In the genomic region with DNA sequence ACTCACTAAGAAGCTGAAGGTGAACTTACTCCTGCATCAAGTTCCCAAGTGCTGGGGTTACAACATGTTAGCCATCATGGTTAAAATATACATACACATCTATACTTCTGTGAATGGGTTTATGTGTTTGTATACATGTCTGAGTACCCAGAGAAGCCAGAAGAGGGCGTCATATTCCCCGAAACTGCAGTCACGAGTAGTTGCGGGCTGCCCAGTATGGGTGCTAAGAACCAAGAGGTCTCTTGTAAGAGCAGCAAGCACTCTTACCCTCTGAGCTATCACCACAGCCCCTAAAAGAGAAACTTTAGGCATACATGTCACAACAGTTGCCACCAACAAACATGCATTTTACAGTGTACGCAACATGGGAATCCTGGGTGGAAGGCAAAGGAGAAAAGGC, we compare ENCODE assay signal across 11 mouse cellular contexts.
"Had no signal": no experiment of that assay in that cellular context is flagged by ENCODE, and none has a peak within 500 bp of the region (broad histone marks: within the 10 kb centered on the region; RNA-seq: fewer than 3 reads in every experiment).

No protein-coding gene starts in this region.

- H3K4me3 ChIP-seq: limb, embryonic 12.5 days; liver, embryonic 13.5 days; neural tube, embryonic 13.5 days had no signal

- ATAC-seq: lung, postnatal 0 days had no signal

- H3K4me2 ChIP-seq: limb, embryonic 12.5 days; liver, embryonic 13.5 days; neural tube, embryonic 13.5 days had no signal

- H3K27ac ChIP-seq: limb, embryonic 12.5 days; liver, embryonic 13.5 days; neural tube, embryonic 13.5 days had no signal

- H3K9ac ChIP-seq: limb, embryonic 12.5 days; liver, embryonic 13.5 days; neural tube, embryonic 13.5 days had no signal

- DNase-seq: kidney, adult 8-10 months; kidney, postnatal 36 days; liver, embryonic 13.5 days; lung, adult 2 months; midbrain, embryonic 14.5 days; right cerebral cortex, postnatal 25 days; thymus, adult 18-20 months; thymus, postnatal 14 days had no signal

- H3K4me1 ChIP-seq: liver, embryonic 13.5 days; neural tube, embryonic 13.5 days had no signal

- H3K27me3 ChIP-seq: limb, embryonic 12.5 days; liver, embryonic 13.5 days; neural tube, embryonic 13.5 days had no signal

- H3K9me3 ChIP-seq: limb, embryonic 12.5 days; liver, embryonic 13.5 days; neural tube, embryonic 13.5 days had no signal
